Mouse (Mus musculus): ENCODE data around the gene Rab3gap2. TPM values are rescaled to one million over a fixed set of nuclear protein-coding genes. Genes with fewer than 3 reads are reported as not detected.

Rab3gap2 gene
- polyA plus RNA-seq, 1 experiment from 2014 or later: 20.2 TPM

DNA sequence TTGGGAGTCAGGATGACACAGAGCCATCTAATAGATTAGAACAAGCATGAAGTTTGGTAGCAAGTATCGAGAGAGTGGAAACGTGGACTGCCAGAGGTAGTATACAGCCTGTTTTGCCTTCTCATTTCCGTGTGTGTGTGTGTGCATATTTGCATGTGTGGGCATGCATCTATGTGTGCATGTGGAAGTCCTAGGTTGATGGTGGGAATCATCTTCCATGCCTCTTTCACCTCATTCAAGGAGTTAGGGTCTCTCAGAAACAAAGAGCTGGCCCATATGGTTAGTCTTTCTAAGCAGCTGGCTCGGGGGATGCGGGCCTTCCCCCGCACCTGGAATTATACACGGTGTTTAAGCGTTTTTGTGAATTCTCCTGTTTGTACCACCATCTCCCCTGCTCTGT is 125.9 kb downstream of the Rab3gap2 start:
- H3K4me1 ChIP-seq (replicated peaks): peaks cover 48% of the 10 kb centered on the region
- 92% methylated on average over 8 of the region's 8 CpGs for WGBS
- peak overlapping the region; percentile 93 for H3K4me3 ChIP-seq
- peaks cover 28% of the 10 kb centered on the region for H3K36me3 ChIP-seq
- DNase-seq (ENCODE audit: low spot score): no peak
- H3K27me3 ChIP-seq (ENCODE audit: insufficient read depth, poor library complexity, severe bottlenecking): no peaks in the 10 kb centered on the region
- H3K27ac ChIP-seq: peak overlapping the region; percentile 93
- H3K9me3 ChIP-seq: no peaks in the 10 kb centered on the region

- Histone ChIP-seq H3K4me1 (replicated peaks) (peaks cover 52% of the 10 kb centered on the region), H3K27ac (peak overlapping the region; percentile 89; the same call in 1 of the 2 replicates)
- 61% methylated on average over 5 of the region's 5 CpGs for WGBS
Observed at GRCm38 (mm10) chr1:185331364-185331763, 127.4 kb downstream of the Rab3gap2 start.

GRCm38 (mm10) chr1:185331983-185332430 is 128.1 kb downstream of the Rab3gap2 start, which contains the start of gene Bpnt1:
Bpnt1 (plus strand) TSS chr1:185332149.
- Histone ChIP-seq H3K36me3 (peaks cover 10% of the 10 kb centered on the region), H3K4me3 (peak within 1 kb of the TSS; percentile 70), H3K9me3 (no peaks in the 10 kb centered on the region), H3K27ac (peak within 1 kb of the TSS; percentile 89), H3K27me3 (ENCODE audit: insufficient read depth, poor library complexity, severe bottlenecking) (no peaks in the 10 kb centered on the region), H3K4me1 (replicated peaks) (peaks cover 52% of the 10 kb centered on the region)
- WGBS: under 1% methylated on average over 32 of the region's 32 CpGs
- peak; percentile 91 for DNase-seq (ENCODE audit: low spot score)

More at GRCm38 (mm10) chr1:185331364-185331763, 127.4 kb downstream of the Rab3gap2 start:
- Histone ChIP-seq H3K27me3 (ENCODE audit: insufficient read depth, poor library complexity, severe bottlenecking) (no peaks in the 10 kb centered on the region), H3K4me3 (peak overlapping the region; percentile 70), H3K9me3 (no peaks in the 10 kb centered on the region), H3K36me3 (peaks cover 16% of the 10 kb centered on the region)
- no peak for DNase-seq (ENCODE audit: low spot score)

GRCm38 (mm10) chr1:185333651-185334050 is 129.7 kb downstream of the Rab3gap2 start:
- DNase-seq (ENCODE audit: low spot score): no peak
- Histone ChIP-seq H3K36me3 (peaks cover 23% of the 10 kb centered on the region), H3K9me3 (no peaks in the 10 kb centered on the region), H3K4me1 (replicated peaks) (peaks cover 45% of the 10 kb centered on the region), H3K27ac (no peak overlapping the region), H3K4me3 (no peak overlapping the region), H3K27me3 (ENCODE audit: insufficient read depth, poor library complexity, severe bottlenecking) (no peaks in the 10 kb centered on the region)
- WGBS: 92% methylated on average over 5 of the region's 5 CpGs

GRCm38 (mm10) chr1:185334136-185334535 is 130.2 kb downstream of the Rab3gap2 start:
- no peaks in the 10 kb centered on the region for H3K27me3 ChIP-seq (ENCODE audit: insufficient read depth, poor library complexity, severe bottlenecking)
- DNase-seq (ENCODE audit: low spot score): no peak
- no peak overlapping the region for H3K4me3 ChIP-seq
- no peaks in the 10 kb centered on the region for H3K9me3 ChIP-seq
- peaks cover 40% of the 10 kb centered on the region for H3K4me1 ChIP-seq (replicated peaks)
- 90% methylated on average over 4 of the region's 4 CpGs for WGBS
- H3K36me3 ChIP-seq: peaks cover 28% of the 10 kb centered on the region
- H3K27ac ChIP-seq: no peak overlapping the region

DNA sequence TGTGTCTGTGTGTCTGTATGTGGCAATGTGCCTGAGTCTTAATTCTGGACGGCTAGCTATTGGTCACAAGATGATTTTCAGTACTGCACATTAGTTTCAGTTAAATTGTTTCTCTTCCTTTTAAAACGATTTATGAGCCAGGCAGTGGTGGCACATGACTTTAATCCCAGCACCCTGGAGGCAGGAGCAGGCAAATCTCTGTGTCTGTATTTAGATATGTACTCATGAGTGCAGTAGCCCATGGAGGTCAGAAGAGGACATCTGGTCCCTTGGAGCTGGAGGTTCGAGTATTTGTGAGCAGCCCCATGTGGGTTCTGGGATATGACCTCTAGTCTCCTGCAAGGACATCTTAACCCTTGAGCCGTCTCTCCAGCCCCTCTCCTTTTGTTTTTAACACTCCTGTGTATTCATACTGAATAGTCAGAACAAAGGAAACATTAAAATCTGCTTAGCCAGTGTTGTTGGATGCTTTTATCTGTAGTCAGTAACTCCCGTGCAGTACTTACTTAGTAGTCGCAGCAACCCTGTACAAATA is 131.4 kb downstream of the Rab3gap2 start:
- Histone ChIP-seq H3K9me3 (no peaks in the 10 kb centered on the region), H3K4me1 (replicated peaks) (peaks cover 31% of the 10 kb centered on the region), H3K4me3 (no peak overlapping the region), H3K27me3 (ENCODE audit: insufficient read depth, poor library complexity, severe bottlenecking) (no peaks in the 10 kb centered on the region), H3K27ac (no peak overlapping the region), H3K36me3 (peaks cover 39% of the 10 kb centered on the region)
- 78% methylated on average over 6 of the region's 6 CpGs for WGBS
- no peak for DNase-seq (ENCODE audit: low spot score)

MicroRNAs within 50 kb of the gene (microRNA counts, 519-probe panel; counts per million panel counts)
- microRNA mmu-miR-194 (1,255 counts per million, percentile 77 among the panel's probes with 10 or more counts), microRNA mmu-miR-664 (1,255 counts per million, percentile 77 among the panel's probes with 10 or more counts)

Other genes with a start within 250 kb of the Rab3gap2 start
- gene Mark1, start 204.5 kb upstream of the Rab3gap2 start, polyA plus RNA-seq (2016; fragmentation: Nextera tagmentation; extraction: Ambion mirVana): 2.8 and 3.8 TPM in 2 replicates
- 21.1 and 25.7 TPM in 2 replicates for gene Iars2, start 125.3 kb downstream of the Rab3gap2 start, polyA plus RNA-seq (2016; fragmentation: Nextera tagmentation; extraction: Ambion mirVana)
- gene Bpnt1, start 128.0 kb downstream of the Rab3gap2 start, polyA plus RNA-seq (2016; fragmentation: Nextera tagmentation; extraction: Ambion mirVana): 31.6 and 34.3 TPM in 2 replicates
- 112 and 150 TPM in 2 replicates for gene Eprs, start 158.9 kb downstream of the Rab3gap2 start, polyA plus RNA-seq (2016; fragmentation: Nextera tagmentation; extraction: Ambion mirVana)